Mouse (Mus musculus) intestine, embryonic 15.5 days (tissue): ENCODE results near the gene Sult2a1. TPM values are rescaled to one million over a fixed set of nuclear protein-coding genes. Genes with fewer than 3 reads are reported as not detected.
"Not testable (repeated sequence)": the region's sequence is repeated elsewhere in the genome, so short reads cannot be mapped to it uniquely, and the experiment has no call there.

ENCODE experiments used
- ATAC-seq: fragments of 200-750 bp; cut with Nextera tagmentation; 2 replicates; pipeline ENCODE4 v1.8.0; 2017; ENCODE audit warnings: moderate TSS enrichment, moderate library complexity
- H3K27ac ChIP-seq: fragments of 300-500 bp; sonication (generic); 2 replicates; pipeline ENCODE4 v1.5.1; 2015; ENCODE audit warnings: mild to moderate bottlenecking, inconsistent platforms
- H3K27me3 ChIP-seq: fragments of 300-500 bp; sonication (generic); replicated peaks from 2 replicates; pipeline ENCODE4 v1.6.1; 2015; ENCODE audit warnings: inconsistent platforms
- H3K36me3 ChIP-seq: fragments of 300-500 bp; sonication (generic); 2 replicates; pipeline ENCODE4 v1.6.1; 2015; ENCODE audit warnings: inconsistent platforms
- H3K4me1 ChIP-seq: fragments of 300-500 bp; sonication (generic); replicated peaks from 2 replicates; pipeline ENCODE4 v1.6.1; 2015; ENCODE audit warnings: inconsistent platforms
- H3K4me2 ChIP-seq: fragments of 300-500 bp; sonication (generic); replicated peaks from 2 replicates; pipeline ENCODE4 v1.6.1; 2015; ENCODE audit warnings: mild to moderate bottlenecking, inconsistent platforms
- H3K4me3 ChIP-seq: fragments of 300-500 bp; sonication (generic); replicated peaks from 2 replicates; pipeline ENCODE4 v1.5.1; 2015; ENCODE audit warnings: inconsistent platforms
- H3K9ac ChIP-seq: fragments of 300-500 bp; sonication (generic); 2 replicates; pipeline ENCODE4 v1.6.1; 2015; ENCODE audit warnings: inconsistent platforms
- H3K9me3 ChIP-seq: fragments of 300-500 bp; sonication (generic); 2 replicates; pipeline ENCODE4 v1.6.1; 2016; ENCODE audit warnings: inconsistent platforms
- WGBS: fragments of 180-500 bp; shearing (Covaris S2); methylation state at CpG from one replicate; pipeline ENCODE4 v1.1.7; 2015; 5-methylcytosine and 5-hydroxymethylcytosine counted together
- polyA plus RNA-seq: library from polyadenylated mRNA; unstranded; fragments of >200 nt; fragmentation: Nextera tagmentation; extraction: Ambion mirVana; gene quantifications from 2 replicates; pipeline ENCODE4 v1.2.1, GENCODE M21; 2015

Sult2a1 gene
- polyA plus RNA-seq, result not detected in 2 replicates

DNA sequence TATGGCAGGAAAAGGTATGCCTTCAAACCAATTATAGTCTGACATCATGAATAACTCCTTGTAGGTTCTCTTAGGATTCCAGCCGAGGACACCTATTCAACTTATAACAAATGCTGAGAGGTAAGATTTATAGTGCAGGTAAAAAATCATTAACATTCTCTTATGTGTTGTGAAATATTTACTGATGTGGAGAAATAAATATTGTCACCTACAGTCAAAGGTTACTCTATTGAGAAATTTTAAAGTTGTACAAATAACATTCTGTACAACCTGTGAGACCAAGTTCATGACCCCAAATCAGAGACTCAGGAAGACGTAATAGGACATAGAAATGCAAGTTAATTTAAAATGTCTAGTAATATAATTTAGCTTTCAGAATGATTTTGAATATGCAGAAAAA, at the start of gene Sult2a1:
Gene Sult2a1 (minus strand): TSS at position 101 of the 400 bp plus-strand sequence.
- WGBS, result 73% methylated on average over 1 of the region's 2 CpGs
- not testable (repeated sequence) for ATAC-seq, H3K4me2 ChIP-seq, H3K36me3 ChIP-seq, H3K27me3 ChIP-seq, H3K4me1 ChIP-seq, H3K9me3 ChIP-seq, H3K27ac ChIP-seq, H3K9ac ChIP-seq, H3K4me3 ChIP-seq

- H3K4me1 ChIP-seq, result no peaks in the 10 kb centered on the region
- no peak for ATAC-seq
- H3K4me2 ChIP-seq, result no peak overlapping the region
- no peak overlapping the region for H3K27ac ChIP-seq
- WGBS, result 97% methylated on average over 1 of the region's 1 CpGs
- H3K9ac ChIP-seq, result no peak overlapping the region
- H3K4me3 ChIP-seq, result no peak overlapping the region
- H3K36me3 ChIP-seq, result no peaks in the 10 kb centered on the region
- H3K27me3 ChIP-seq, result no peaks in the 10 kb centered on the region
- no peaks in the 10 kb centered on the region for H3K9me3 ChIP-seq
These were observed 23.3 kb downstream of the Sult2a1 start for GRCm38 (mm10) chr7:13813913-13814312.

Other genes with a start within 250 kb of the Sult2a1 start
- not detected in 2 replicates for gene Sult2a5, start 213.4 kb downstream of the Sult2a1 start, polyA plus RNA-seq
- gene Sult2a2, start 103.9 kb downstream of the Sult2a1 start, polyA plus RNA-seq, result not detected in 2 replicates
- not detected in 2 replicates for gene Sult2a4, start 152.2 kb upstream of the Sult2a1 start, polyA plus RNA-seq